Mouse (Mus musculus): ENCODE measurements around the gene Cd99l2.

The Cd99l2 gene

GRCm38 (mm10) chrX:71464138-71464826 is 28.4 kb downstream of the Cd99l2 start:
- Histone ChIP-seq H3K9me3 (ENCODE audit: low read length) (no peaks in the 10 kb centered on the region), H3K4me1 (replicated peaks; ENCODE audit: low read depth, low read length) (no peaks in the 10 kb centered on the region), H3K36me3 (ENCODE audit: insufficient read depth, low read length) (no peaks in the 10 kb centered on the region), H3K4me3 (replicated peaks; ENCODE audit: low read length) (no peak overlapping the region), H3K27me3 (ENCODE audit: insufficient read depth, low read length) (no peaks in the 10 kb centered on the region)
- TF ChIP-seq POU5F1 (IDR thresholded peaks at IDR 0.05; ENCODE audit: borderline replicate concordance, low read length), result no peak
- TF ChIP-seq CTCF (conservative IDR thresholded peaks at IDR 0.05; ENCODE audit: low read length), result no peak
- TF ChIP-seq NANOG (IDR thresholded peaks at IDR 0.05; ENCODE audit: borderline replicate concordance, low read length), result no peak

GRCm38 (mm10) chrX:71456078-71456737 is 36.4 kb downstream of the Cd99l2 start:
- Histone ChIP-seq H3K9me3 (ENCODE audit: low read length) (no peaks in the 10 kb centered on the region), H3K4me1 (replicated peaks; ENCODE audit: low read depth, low read length) (no peaks in the 10 kb centered on the region), H3K27me3 (ENCODE audit: insufficient read depth, low read length) (no peaks in the 10 kb centered on the region), H3K4me3 (replicated peaks; ENCODE audit: low read length) (no peak overlapping the region), H3K36me3 (ENCODE audit: insufficient read depth, low read length) (no peaks in the 10 kb centered on the region)
- no peak for TF ChIP-seq NANOG (IDR thresholded peaks at IDR 0.05; ENCODE audit: borderline replicate concordance, low read length)
- no peak for TF ChIP-seq CTCF (conservative IDR thresholded peaks at IDR 0.05; ENCODE audit: low read length)
- no peak for TF ChIP-seq POU5F1 (IDR thresholded peaks at IDR 0.05; ENCODE audit: borderline replicate concordance, low read length)

- no peak for TF ChIP-seq POU5F1 (IDR thresholded peaks at IDR 0.05; ENCODE audit: borderline replicate concordance, low read length)
- no peaks in the 10 kb centered on the region for H3K36me3 ChIP-seq (ENCODE audit: insufficient read depth, low read length)
These were observed 49.7 kb downstream of the Cd99l2 start for GRCm38 (mm10) chrX:71442916-71443315.

GRCm38 (mm10) chrX:71439473-71439872 is 53.2 kb downstream of the Cd99l2 start:
- H3K4me1 ChIP-seq (replicated peaks; ENCODE audit: low read depth, low read length), result no peaks in the 10 kb centered on the region
- no peaks in the 10 kb centered on the region for H3K36me3 ChIP-seq (ENCODE audit: insufficient read depth, low read length)

More at GRCm38 (mm10) chrX:71442916-71443315, 49.7 kb downstream of the Cd99l2 start:
- Histone ChIP-seq H3K9me3 (ENCODE audit: low read length) (no peaks in the 10 kb centered on the region), H3K27me3 (ENCODE audit: insufficient read depth, low read length) (no peaks in the 10 kb centered on the region), H3K4me1 (replicated peaks; ENCODE audit: low read depth, low read length) (no peaks in the 10 kb centered on the region), H3K4me3 (replicated peaks; ENCODE audit: low read length) (no peak overlapping the region)

GRCm38 (mm10) chrX:71435542-71435941 is 57.1 kb downstream of the Cd99l2 start:
- Histone ChIP-seq H3K36me3 (ENCODE audit: insufficient read depth, low read length) (no peaks in the 10 kb centered on the region), H3K4me3 (replicated peaks; ENCODE audit: low read length) (no peak overlapping the region), H3K27me3 (ENCODE audit: insufficient read depth, low read length) (no peaks in the 10 kb centered on the region), H3K4me1 (replicated peaks; ENCODE audit: low read depth, low read length) (no peaks in the 10 kb centered on the region), H3K9me3 (ENCODE audit: low read length) (no peaks in the 10 kb centered on the region)
- TF ChIP-seq NANOG (IDR thresholded peaks at IDR 0.05; ENCODE audit: borderline replicate concordance, low read length) (no peak), CTCF (conservative IDR thresholded peaks at IDR 0.05; ENCODE audit: low read length) (no peak), POU5F1 (IDR thresholded peaks at IDR 0.05; ENCODE audit: borderline replicate concordance, low read length) (no peak)

More at GRCm38 (mm10) chrX:71439473-71439872, 53.2 kb downstream of the Cd99l2 start:
- Histone ChIP-seq H3K27me3 (ENCODE audit: insufficient read depth, low read length) (no peaks in the 10 kb centered on the region), H3K9me3 (ENCODE audit: low read length) (no peaks in the 10 kb centered on the region), H3K4me3 (replicated peaks; ENCODE audit: low read length) (no peak overlapping the region)
- no peak for TF ChIP-seq CTCF (conservative IDR thresholded peaks at IDR 0.05; ENCODE audit: low read length)
- no peak for TF ChIP-seq NANOG (IDR thresholded peaks at IDR 0.05; ENCODE audit: borderline replicate concordance, low read length)
- no peak for TF ChIP-seq POU5F1 (IDR thresholded peaks at IDR 0.05; ENCODE audit: borderline replicate concordance, low read length)

GRCm38 (mm10) chrX:71434860-71435259 is 57.8 kb downstream of the Cd99l2 start:
- no peaks in the 10 kb centered on the region for H3K4me1 ChIP-seq (replicated peaks; ENCODE audit: low read depth, low read length)
- H3K4me3 ChIP-seq (replicated peaks; ENCODE audit: low read length), result no peak overlapping the region
- no peaks in the 10 kb centered on the region for H3K9me3 ChIP-seq (ENCODE audit: low read length)
- no peaks in the 10 kb centered on the region for H3K36me3 ChIP-seq (ENCODE audit: insufficient read depth, low read length)
- no peaks in the 10 kb centered on the region for H3K27me3 ChIP-seq (ENCODE audit: insufficient read depth, low read length)
- no peak for TF ChIP-seq CTCF (conservative IDR thresholded peaks at IDR 0.05; ENCODE audit: low read length)
- no peak for TF ChIP-seq POU5F1 (IDR thresholded peaks at IDR 0.05; ENCODE audit: borderline replicate concordance, low read length)
- TF ChIP-seq NANOG (IDR thresholded peaks at IDR 0.05; ENCODE audit: borderline replicate concordance, low read length), result no peak

- no peak overlapping the region for H3K4me3 ChIP-seq (replicated peaks; ENCODE audit: low read length)
- H3K36me3 ChIP-seq (ENCODE audit: insufficient read depth, low read length), result no peaks in the 10 kb centered on the region
- no peaks in the 10 kb centered on the region for H3K9me3 ChIP-seq (ENCODE audit: low read length)
- no peaks in the 10 kb centered on the region for H3K4me1 ChIP-seq (replicated peaks; ENCODE audit: low read depth, low read length)
- TF ChIP-seq NANOG (IDR thresholded peaks at IDR 0.05; ENCODE audit: borderline replicate concordance, low read length), result no peak
- H3K27me3 ChIP-seq (ENCODE audit: insufficient read depth, low read length), result no peaks in the 10 kb centered on the region
These were observed 58.2 kb downstream of the Cd99l2 start for GRCm38 (mm10) chrX:71434448-71434847.

- no peaks in the 10 kb centered on the region for H3K27me3 ChIP-seq (ENCODE audit: insufficient read depth, low read length)
- TF ChIP-seq POU5F1 (IDR thresholded peaks at IDR 0.05; ENCODE audit: borderline replicate concordance, low read length) (no peak), CTCF (conservative IDR thresholded peaks at IDR 0.05; ENCODE audit: low read length) (no peak), NANOG (IDR thresholded peaks at IDR 0.05; ENCODE audit: borderline replicate concordance, low read length) (no peak)
These were observed 61.7 kb downstream of the Cd99l2 start for GRCm38 (mm10) chrX:71430900-71431299.

GRCm38 (mm10) chrX:71427491-71427890 is 65.2 kb downstream of the Cd99l2 start:
- no peaks in the 10 kb centered on the region for H3K36me3 ChIP-seq (ENCODE audit: insufficient read depth, low read length)
- no peaks in the 10 kb centered on the region for H3K9me3 ChIP-seq (ENCODE audit: low read length)
- H3K4me3 ChIP-seq (replicated peaks; ENCODE audit: low read length), result no peak overlapping the region
- TF ChIP-seq POU5F1 (IDR thresholded peaks at IDR 0.05; ENCODE audit: borderline replicate concordance, low read length), result no peak
- TF ChIP-seq CTCF (conservative IDR thresholded peaks at IDR 0.05; ENCODE audit: low read length), result no peak
- TF ChIP-seq NANOG (IDR thresholded peaks at IDR 0.05; ENCODE audit: borderline replicate concordance, low read length), result no peak
- no peaks in the 10 kb centered on the region for H3K4me1 ChIP-seq (replicated peaks; ENCODE audit: low read depth, low read length)
- no peaks in the 10 kb centered on the region for H3K27me3 ChIP-seq (ENCODE audit: insufficient read depth, low read length)

More at GRCm38 (mm10) chrX:71430900-71431299, 61.7 kb downstream of the Cd99l2 start:
- no peaks in the 10 kb centered on the region for H3K9me3 ChIP-seq (ENCODE audit: low read length)
- no peaks in the 10 kb centered on the region for H3K4me1 ChIP-seq (replicated peaks; ENCODE audit: low read depth, low read length)
- H3K4me3 ChIP-seq (replicated peaks; ENCODE audit: low read length), result no peak overlapping the region
- H3K36me3 ChIP-seq (ENCODE audit: insufficient read depth, low read length), result no peaks in the 10 kb centered on the region
